Mouse (Mus musculus) heart, embryonic 12.5 days (tissue): ENCODE measurements at regions not wholly inside any gene's neighbourhood (a gene's known extent, or its start where the extent isn't known, plus 50 kb on each side); places are given as distances from the start of the nearest gene placed in this dataset.
"Not testable (repeated sequence)": the region's sequence is repeated elsewhere in the genome, so short reads cannot be mapped to it uniquely, and the experiment has no call there.

Experiments
- ATAC-seq: fragments of 200-750 bp; cut with Nextera tagmentation; 2 replicates; pipeline ENCODE4 v1.8.0; 2017; ENCODE audit warnings: moderate TSS enrichment, moderate library complexity; ENCODE audit not compliant: insufficient number of reproducible peaks, low FRiP score
- H3K27ac ChIP-seq: fragments of 300-500 bp; sonication (generic); 2 replicates; pipeline ENCODE4 v1.5.1; 2016; ENCODE audit warnings: mild to moderate bottlenecking, moderate library complexity; ENCODE audit not compliant: poor library complexity, severe bottlenecking
- H3K27me3 ChIP-seq: fragments of 300-500 bp; sonication (generic); replicated peaks from 2 replicates; pipeline ENCODE4 v1.6.1; 2016; ENCODE audit warnings: mild to moderate bottlenecking, moderate library complexity
- H3K36me3 ChIP-seq: fragments of 300-500 bp; sonication (generic); 2 replicates; pipeline ENCODE4 v1.6.1; 2016; ENCODE audit warnings: mild to moderate bottlenecking, moderate library complexity
- H3K4me1 ChIP-seq: fragments of 300-500 bp; sonication (generic); replicated peaks from 2 replicates; pipeline ENCODE4 v1.6.1; 2016; ENCODE audit warnings: mild to moderate bottlenecking
- H3K4me2 ChIP-seq: fragments of 300-500 bp; sonication (generic); 2 replicates; pipeline ENCODE4 v1.6.1; 2016; ENCODE audit warnings: mild to moderate bottlenecking, moderate library complexity
- H3K4me3 ChIP-seq: fragments of 300-500 bp; sonication (generic); 2 replicates; pipeline ENCODE4 v1.5.1; 2016; ENCODE audit warnings: mild to moderate bottlenecking
- H3K9ac ChIP-seq: fragments of 300-500 bp; sonication (generic); 2 replicates; pipeline ENCODE4 v1.6.1; 2016; ENCODE audit warnings: mild to moderate bottlenecking, moderate library complexity
- H3K9me3 ChIP-seq: fragments of 300-500 bp; sonication (generic); replicated peaks from 2 replicates; pipeline ENCODE4 v1.6.1; 2016; ENCODE audit warnings: mild to moderate bottlenecking, moderate library complexity
- WGBS: fragments of 180-500 bp; shearing (Covaris S2); methylation state at CpG from one replicate; pipeline ENCODE4 v1.1.7; 2016; 5-methylcytosine and 5-hydroxymethylcytosine counted together

DNA sequence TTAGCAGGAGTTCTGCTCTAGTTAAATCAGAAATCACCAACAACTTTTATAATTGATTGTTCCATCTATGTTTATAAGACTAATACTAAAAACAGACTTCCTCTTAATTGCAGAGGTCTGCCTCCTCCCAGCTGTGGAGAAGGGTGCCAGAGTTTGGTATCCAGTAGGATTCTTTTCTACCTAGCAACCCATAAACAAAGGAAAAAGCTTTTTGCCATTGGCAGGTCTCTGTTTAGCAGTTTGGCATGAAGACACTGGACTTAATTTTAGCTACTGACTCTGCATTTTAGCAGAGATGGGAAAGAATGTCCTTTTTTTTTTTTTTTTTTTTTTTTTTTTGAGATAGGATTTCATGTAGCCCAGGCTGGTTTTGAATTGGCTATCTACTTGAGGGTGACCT, 1628.4 kb downstream of the A830018L16Rik start:
- Histone ChIP-seq H3K9ac (no peak overlapping the region), H3K27me3 (0 out of 2 replicates have a peak, but pooled peaks cover 3% of the 10 kb centered on the region), H3K4me2 (no peak overlapping the region), H3K36me3 (no peaks in the 10 kb centered on the region), H3K4me1 (no peaks in the 10 kb centered on the region), H3K27ac (no peak overlapping the region), H3K9me3 (no peaks in the 10 kb centered on the region), H3K4me3 (no peak overlapping the region)
- ATAC-seq: no peak

DNA sequence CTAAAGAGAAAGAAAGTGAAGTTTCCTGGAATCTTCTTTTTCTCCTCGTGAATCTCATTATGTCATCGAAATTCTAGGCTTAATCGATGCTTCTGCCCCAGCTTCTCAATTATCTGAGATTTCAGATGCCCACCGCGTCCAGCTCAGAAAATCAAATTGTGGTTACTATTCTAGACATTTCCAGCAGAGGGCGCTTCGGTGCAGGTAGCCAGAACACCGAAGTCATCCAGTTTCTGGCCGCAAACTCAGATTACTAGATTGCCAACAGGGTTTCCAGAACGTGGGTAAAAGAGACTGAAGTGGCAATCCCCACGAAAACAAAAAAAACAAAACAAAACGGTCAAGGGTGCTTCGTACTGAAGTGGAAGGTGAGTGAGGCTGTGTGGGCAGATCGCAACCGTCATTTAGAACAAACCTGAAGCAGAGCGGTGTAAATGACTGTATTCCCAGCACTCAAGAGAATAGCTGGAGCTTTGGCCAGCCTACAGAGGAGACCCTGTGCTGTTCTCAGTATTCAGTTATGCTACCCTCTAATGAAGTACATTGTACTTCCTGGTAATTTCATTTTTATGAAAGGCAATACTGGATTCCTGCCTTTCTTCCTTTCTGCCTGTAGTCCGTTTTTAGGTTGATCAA, 1636.4 kb downstream of the A830018L16Rik start:
- no peak overlapping the region for H3K27ac ChIP-seq
- peak overlapping the region; percentile 55 for H3K4me2 ChIP-seq
- H3K4me3 ChIP-seq: 0 out of 2 replicates have a peak overlapping the region, but pooled peaks have one; percentile 20
- WGBS: 20% methylated on average over 17 of the region's 17 CpGs
- no peak overlapping the region for H3K9ac ChIP-seq
- H3K9me3 ChIP-seq: no peaks in the 10 kb centered on the region
- no peaks in the 10 kb centered on the region for H3K4me1 ChIP-seq
- no peak for ATAC-seq
- no peaks in the 10 kb centered on the region for H3K36me3 ChIP-seq
- H3K27me3 ChIP-seq: peaks cover 37% of the 10 kb centered on the region

DNA sequence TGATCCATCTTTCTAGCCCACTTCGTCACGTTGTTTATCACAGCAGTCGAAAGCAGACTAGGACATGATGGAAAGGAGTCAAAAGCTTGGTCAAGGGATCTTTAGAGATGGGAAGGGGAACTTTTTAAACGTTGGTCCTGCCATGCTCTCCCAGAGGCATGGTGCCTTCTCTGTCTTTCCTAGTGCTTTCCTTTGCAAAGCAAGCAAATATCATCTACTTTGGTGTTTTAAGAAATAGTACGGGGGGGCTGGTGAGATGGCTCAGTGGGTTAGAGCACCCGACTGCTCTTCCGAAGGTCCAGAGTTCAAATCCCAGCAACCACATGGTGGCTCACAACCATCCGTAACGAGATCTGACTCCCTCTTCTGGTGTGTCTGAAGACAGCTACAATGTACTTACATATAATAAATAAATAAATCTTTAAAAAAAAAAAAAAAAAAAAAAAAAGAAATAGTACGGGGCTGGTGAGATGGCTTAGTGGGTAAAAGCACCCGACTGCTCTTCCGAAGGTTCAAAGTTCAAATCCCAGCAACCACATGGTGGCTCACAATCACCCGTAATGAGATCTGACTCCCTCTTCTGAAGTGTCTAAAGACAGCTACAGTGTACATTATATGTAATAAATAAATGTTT, 1637.6 kb downstream of the A830018L16Rik start:
- H3K4me3 ChIP-seq, ATAC-seq, H3K9ac ChIP-seq, H3K27ac ChIP-seq, H3K9me3 ChIP-seq, H3K4me2 ChIP-seq, H3K4me1 ChIP-seq, H3K36me3 ChIP-seq: not testable (repeated sequence)
- H3K27me3 ChIP-seq: peaks cover 42% of the 10 kb centered on the region
- 65% methylated on average over 13 of the region's 13 CpGs for WGBS

DNA sequence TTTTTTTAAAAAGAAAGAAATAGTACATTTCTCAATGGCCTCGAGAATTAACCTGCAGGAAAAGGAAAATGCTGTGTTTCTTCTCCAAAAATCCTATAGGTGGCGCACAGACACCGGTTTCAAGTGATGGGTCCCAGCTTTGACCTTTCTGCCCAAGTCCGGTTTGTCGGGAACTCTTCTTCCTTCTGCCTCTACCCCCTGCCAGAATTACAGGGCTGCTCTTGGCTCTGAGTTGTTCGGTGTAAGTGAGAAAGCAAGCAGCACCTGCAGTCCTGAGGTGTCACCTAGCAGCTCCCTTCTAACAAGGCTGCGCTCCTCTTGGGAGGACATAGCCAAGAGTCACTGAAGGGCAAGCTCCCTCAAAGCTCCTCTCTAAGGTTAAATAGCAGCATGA, 1638.2 kb downstream of the A830018L16Rik start:
- Histone ChIP-seq H3K27me3 (peaks cover 42% of the 10 kb centered on the region), H3K4me2 (peak overlapping the region; percentile 52), H3K9me3 (no peaks in the 10 kb centered on the region), H3K4me1 (no peaks in the 10 kb centered on the region), H3K36me3 (no peaks in the 10 kb centered on the region), H3K27ac (no peak overlapping the region), H3K4me3 (no peak overlapping the region), H3K9ac (no peak overlapping the region; the same call in 1 of the 2 replicates)
- no peak for ATAC-seq
- 6% methylated on average over 7 of the region's 7 CpGs for WGBS

DNA sequence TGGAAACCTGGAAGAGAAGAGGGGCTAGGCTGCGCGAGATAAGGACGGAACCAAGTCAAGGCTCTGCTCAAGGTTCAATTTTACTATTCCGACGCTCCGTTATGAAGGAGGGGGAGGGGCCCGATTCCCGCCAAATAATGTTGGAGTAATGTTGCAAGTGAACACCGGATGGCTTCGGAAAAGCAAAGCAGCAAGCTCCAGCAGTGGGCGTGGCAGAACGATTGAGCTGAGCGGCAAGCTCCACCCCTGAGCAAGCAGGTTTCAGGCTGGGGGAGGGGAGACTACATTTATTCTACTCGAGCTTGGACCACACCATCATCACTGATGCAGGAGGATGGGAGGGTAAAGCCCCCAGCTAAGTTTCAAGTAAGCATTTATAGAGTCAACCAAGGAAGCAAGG, 1643.8 kb downstream of the A830018L16Rik start:
- 29% methylated on average over 14 of the region's 14 CpGs for WGBS
- ATAC-seq: no peak
- Histone ChIP-seq H3K9ac (no peak overlapping the region), H3K36me3 (no peaks in the 10 kb centered on the region), H3K27me3 (peaks cover 30% of the 10 kb centered on the region), H3K4me3 (no peak overlapping the region), H3K27ac (no peak overlapping the region), H3K4me2 (no peak overlapping the region), H3K4me1 (no peaks in the 10 kb centered on the region), H3K9me3 (no peaks in the 10 kb centered on the region)

DNA sequence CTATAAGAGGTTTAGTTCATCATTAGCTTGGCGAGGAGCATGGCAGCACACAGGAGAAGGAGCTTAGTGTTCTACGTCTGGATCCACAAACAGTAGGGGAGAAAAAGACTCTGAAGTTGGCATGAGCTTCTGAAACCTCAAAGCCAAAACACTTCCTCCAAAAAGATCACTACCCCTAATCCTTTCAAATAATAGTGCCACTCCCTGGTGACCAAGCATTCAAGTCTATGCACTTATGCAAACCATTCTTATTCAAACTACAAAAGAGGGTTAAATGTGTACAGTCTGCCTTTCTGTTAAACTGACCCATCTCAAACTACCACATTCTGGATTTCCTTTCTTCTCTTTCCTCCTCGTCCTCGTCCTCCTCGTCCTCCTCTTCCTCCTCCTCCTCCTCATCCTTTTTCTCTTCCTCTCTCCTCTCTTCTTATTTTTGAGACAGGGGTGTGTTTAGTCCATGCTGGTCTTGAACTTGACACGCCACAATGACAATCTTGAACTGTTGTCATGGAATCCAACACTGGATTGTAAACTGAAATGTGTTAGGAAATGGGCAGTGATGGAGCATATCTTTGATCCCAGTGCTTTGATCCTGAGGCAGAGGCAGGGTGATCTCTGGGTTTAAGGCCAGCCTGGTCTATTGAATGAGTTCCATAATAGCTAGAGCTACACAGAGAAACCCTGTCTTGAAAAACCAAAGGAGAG, 1645.9 kb downstream of the A830018L16Rik start:
- H3K4me3 ChIP-seq: no peak overlapping the region

More for the DNA sequence above, 1645.9 kb downstream of the A830018L16Rik start:
- ATAC-seq: no peak
- no peak overlapping the region for H3K27ac ChIP-seq
- no peaks in the 10 kb centered on the region for H3K4me1 ChIP-seq
- no peak overlapping the region for H3K4me2 ChIP-seq
- H3K36me3 ChIP-seq: no peaks in the 10 kb centered on the region
- H3K9me3 ChIP-seq: no peaks in the 10 kb centered on the region
- WGBS: 69% methylated on average over 6 of the region's 6 CpGs
- H3K9ac ChIP-seq: no peak overlapping the region
- H3K27me3 ChIP-seq: peaks cover 27% of the 10 kb centered on the region
